Mouse (Mus musculus) kidney, embryonic 16.5 days (tissue): ENCODE data around the gene Prss2. TPM values are rescaled to one million over a fixed set of nuclear protein-coding genes. Genes with fewer than 3 reads are reported as not detected.
"Not testable (repeated sequence)": the region's sequence is repeated elsewhere in the genome, so short reads cannot be mapped to it uniquely, and the experiment has no call there.

Experiments
- ATAC-seq: fragments of 200-750 bp; cut with Nextera tagmentation; 2 replicates; pipeline ENCODE4 v1.8.0; 2017; ENCODE audit warnings: moderate TSS enrichment; ENCODE audit not compliant: low FRiP score, low TSS enrichment
- H3K27ac ChIP-seq: fragments of 300-500 bp; sonication (generic); 2 replicates; pipeline ENCODE4 v1.5.1; 2014; ENCODE audit warnings: low read length
- H3K27me3 ChIP-seq: fragments of 300-500 bp; sonication (generic); 2 replicates; pipeline ENCODE4 v1.6.1; 2014; ENCODE audit warnings: low read length, control low read depth, mixed read lengths; ENCODE audit not compliant: insufficient read depth
- H3K36me3 ChIP-seq: fragments of 300-500 bp; sonication (generic); 2 replicates; pipeline ENCODE4 v1.6.1; 2014; ENCODE audit warnings: low read length, control low read depth, mixed read lengths; ENCODE audit not compliant: insufficient read depth
- H3K4me1 ChIP-seq: fragments of 300-500 bp; sonication (generic); 2 replicates; pipeline ENCODE4 v1.6.1; 2014; ENCODE audit warnings: low read length, control low read depth, mixed read lengths; ENCODE audit not compliant: insufficient read depth
- H3K4me2 ChIP-seq: fragments of 300-500 bp; sonication (generic); replicated peaks from 2 replicates; pipeline ENCODE4 v1.6.1; 2014; ENCODE audit warnings: low read depth, low read length
- H3K4me3 ChIP-seq: fragments of 300-500 bp; sonication (generic); 2 replicates; pipeline ENCODE4 v1.5.1; 2014; ENCODE audit warnings: mild to moderate bottlenecking, low read length
- H3K9ac ChIP-seq: fragments of 300-500 bp; sonication (generic); replicated peaks from 2 replicates; pipeline ENCODE4 v1.6.1; 2014; ENCODE audit warnings: low read length
- H3K9me3 ChIP-seq: fragments of 300-500 bp; sonication (generic); 2 replicates; pipeline ENCODE4 v1.6.1; 2016; ENCODE audit warnings: low read length, control low read depth
- WGBS: fragments of 180-500 bp; shearing (Covaris S2); extraction: QIAGEN DNeasy Blood & Tissue Kit; methylation state at CpG from one replicate; pipeline ENCODE4 v1.1.7; 2014; 5-methylcytosine and 5-hydroxymethylcytosine counted together
- polyA plus RNA-seq: library from polyadenylated mRNA; unstranded; fragments of >200 nt; fragmentation: Nextera tagmentation; extraction: Ambion mirVana; gene quantifications from 2 replicates; pipeline ENCODE4 v1.2.1, GENCODE M21; 2015

The Prss2 gene
- polyA plus RNA-seq, 1 experiment from 2014 or later, result not detected

GRCm38 (mm10) chr6:41553356-41554010 lies 31.9 kb downstream of the Prss2 start:
- H3K4me3 ChIP-seq, result no peak overlapping the region
- no peak overlapping the region for H3K9ac ChIP-seq
- H3K4me2 ChIP-seq, result no peak overlapping the region
- H3K36me3 ChIP-seq, result no peaks in the 10 kb centered on the region
- no peak for ATAC-seq
- H3K27me3 ChIP-seq, result no peaks in the 10 kb centered on the region
- H3K4me1 ChIP-seq, result no peaks in the 10 kb centered on the region
- H3K9me3 ChIP-seq, result no peaks in the 10 kb centered on the region
- WGBS, result 83% methylated on average over 5 of the region's 5 CpGs
- no peak overlapping the region for H3K27ac ChIP-seq

- ATAC-seq, result no peak
- H3K9ac ChIP-seq, result no peak overlapping the region
- 79% methylated on average over 7 of the region's 7 CpGs for WGBS
These were observed 32.9 kb downstream of the Prss2 start for GRCm38 (mm10) chr6:41554295-41555169.

GRCm38 (mm10) chr6:41556389-41556788 lies 34.8 kb downstream of the Prss2 start:
- Histone ChIP-seq H3K4me1 (no peaks in the 10 kb centered on the region), H3K36me3 (no peaks in the 10 kb centered on the region), H3K9ac (no peak overlapping the region), H3K4me3 (no peak overlapping the region), H3K27me3 (no peaks in the 10 kb centered on the region), H3K27ac (no peak overlapping the region), H3K9me3 (no peaks in the 10 kb centered on the region), H3K4me2 (no peak overlapping the region)
- no peak for ATAC-seq

More at GRCm38 (mm10) chr6:41554295-41555169, 32.9 kb downstream of the Prss2 start:
- Histone ChIP-seq H3K27ac (no peak overlapping the region), H3K36me3 (no peaks in the 10 kb centered on the region), H3K9me3 (no peaks in the 10 kb centered on the region), H3K27me3 (no peaks in the 10 kb centered on the region), H3K4me3 (no peak overlapping the region), H3K4me2 (no peak overlapping the region), H3K4me1 (no peaks in the 10 kb centered on the region)

- no peak for ATAC-seq
These were observed 35.9 kb downstream of the Prss2 start for GRCm38 (mm10) chr6:41557468-41557867.

GRCm38 (mm10) chr6:41558271-41558670 lies 36.7 kb downstream of the Prss2 start:
- no peak overlapping the region for H3K4me2 ChIP-seq
- no peak overlapping the region for H3K4me3 ChIP-seq
- no peak overlapping the region for H3K9ac ChIP-seq
- no peaks in the 10 kb centered on the region for H3K27me3 ChIP-seq
- H3K9me3 ChIP-seq, result no peaks in the 10 kb centered on the region
- no peak overlapping the region for H3K27ac ChIP-seq
- WGBS, result 41% methylated on average over 2 of the region's 2 CpGs
- ATAC-seq, result no peak
- H3K36me3 ChIP-seq, result no peaks in the 10 kb centered on the region
- H3K4me1 ChIP-seq, result no peaks in the 10 kb centered on the region

More at GRCm38 (mm10) chr6:41557468-41557867, 35.9 kb downstream of the Prss2 start:
- Histone ChIP-seq H3K4me2 (no peak overlapping the region), H3K36me3 (no peaks in the 10 kb centered on the region), H3K9me3 (no peaks in the 10 kb centered on the region), H3K4me1 (no peaks in the 10 kb centered on the region), H3K4me3 (no peak overlapping the region), H3K27me3 (no peaks in the 10 kb centered on the region), H3K27ac (no peak overlapping the region), H3K9ac (no peak overlapping the region)
- WGBS, result 77% methylated on average over 5 of the region's 5 CpGs

- Histone ChIP-seq H3K9ac (no peak overlapping the region), H3K4me3 (no peak overlapping the region), H3K27ac (no peak overlapping the region), H3K4me1 (no peaks in the 10 kb centered on the region), H3K27me3 (no peaks in the 10 kb centered on the region), H3K9me3 (no peaks in the 10 kb centered on the region), H3K4me2 (no peak overlapping the region), H3K36me3 (no peaks in the 10 kb centered on the region)
- ATAC-seq, result no peak
- WGBS, result 47% methylated on average over 3 of the region's 3 CpGs
These were observed 37.7 kb downstream of the Prss2 start for GRCm38 (mm10) chr6:41559331-41559730.

- Histone ChIP-seq H3K27me3 (no peaks in the 10 kb centered on the region), H3K4me2 (no peak overlapping the region), H3K4me3 (no peak overlapping the region), H3K36me3 (no peaks in the 10 kb centered on the region), H3K9ac (no peak overlapping the region), H3K4me1 (no peaks in the 10 kb centered on the region), H3K27ac (no peak overlapping the region), H3K9me3 (no peaks in the 10 kb centered on the region)
- no peak for ATAC-seq
- 77% methylated on average over 2 of the region's 2 CpGs for WGBS
These were observed 38.7 kb downstream of the Prss2 start for GRCm38 (mm10) chr6:41560273-41560672.

- H3K4me2 ChIP-seq, result peak overlapping the region; percentile 26; the same call in 1 of the 2 replicates
- H3K27ac ChIP-seq, result no peak overlapping the region
- peak overlapping the region; percentile 12; the same call in 1 of the 2 replicates for H3K4me3 ChIP-seq
- H3K36me3 ChIP-seq, result no peaks in the 10 kb centered on the region
- H3K4me1 ChIP-seq, result no peaks in the 10 kb centered on the region
- H3K9me3 ChIP-seq, result no peaks in the 10 kb centered on the region
- no peak overlapping the region for H3K9ac ChIP-seq
- no peaks in the 10 kb centered on the region for H3K27me3 ChIP-seq
- ATAC-seq, result no peak
- WGBS, result 93% methylated on average over 4 of the region's 4 CpGs
These were observed 41.0 kb downstream of the Prss2 start for GRCm38 (mm10) chr6:41562598-41562997.

- 50% methylated on average over 4 of the region's 23 CpGs for WGBS
- ATAC-seq, H3K9me3 ChIP-seq, H3K4me2 ChIP-seq, H3K27me3 ChIP-seq, H3K4me1 ChIP-seq, H3K27ac ChIP-seq, H3K9ac ChIP-seq, H3K4me3 ChIP-seq, H3K36me3 ChIP-seq: not testable (repeated sequence)
These were observed 41.7 kb downstream of the Prss2 start for GRCm38 (mm10) chr6:41563104-41563951.
